Mouse (Mus musculus): Measurements from ENCODE around the gene Nsl1. TPM values are rescaled to one million over a fixed set of nuclear protein-coding genes. Genes with fewer than 3 reads are reported as not detected.

Gene Nsl1
- polyA plus RNA-seq, 1 experiment from 2014 or later, result 18.2 TPM

- no peak overlapping the region for H3K4me3 ChIP-seq (replicated peaks)
- no peaks in the 10 kb centered on the region for H3K36me3 ChIP-seq
- no peak; the same call in 1 of the 2 replicates for ATAC-seq (ENCODE audit: insufficient number of reproducible peaks, low FRiP score, low TSS enrichment, low read depth)
- 75% methylated on average over 11 of the region's 11 CpGs for WGBS
- no peaks in the 10 kb centered on the region for H3K9me3 ChIP-seq (replicated peaks)
- no peak overlapping the region for H3K27ac ChIP-seq (replicated peaks)
- H3K27me3 ChIP-seq, result no peaks in the 10 kb centered on the region
- no peak overlapping the region for H3K4me2 ChIP-seq (replicated peaks)
- no peak overlapping the region for H3K9ac ChIP-seq
- peaks cover 7% of the 10 kb centered on the region; the same call in 1 of the 2 replicates for H3K4me1 ChIP-seq
Measured at GRCm38 (mm10) chr1:191115514-191116238, 52.9 kb downstream of the Nsl1 start.

- H3K4me2 ChIP-seq (replicated peaks), result no peak overlapping the region
- H3K9me3 ChIP-seq (replicated peaks), result no peaks in the 10 kb centered on the region
- H3K9ac ChIP-seq, result no peak overlapping the region
- H3K4me3 ChIP-seq (replicated peaks), result no peak overlapping the region
- H3K36me3 ChIP-seq, result no peaks in the 10 kb centered on the region
- H3K27ac ChIP-seq (replicated peaks), result no peak overlapping the region
- peaks cover 3% of the 10 kb centered on the region; the same call in 1 of the 2 replicates for H3K4me1 ChIP-seq
- WGBS, result 47% methylated on average over 3 of the region's 3 CpGs
- ATAC-seq (ENCODE audit: insufficient number of reproducible peaks, low FRiP score, low TSS enrichment, low read depth), result no peak
- H3K27me3 ChIP-seq, result no peaks in the 10 kb centered on the region
Measured at GRCm38 (mm10) chr1:191122744-191123143, 59.9 kb downstream of the Nsl1 start.

GRCm38 (mm10) chr1:191123696-191124095 lies 60.9 kb downstream of the Nsl1 start:
- Histone ChIP-seq H3K36me3 (no peaks in the 10 kb centered on the region), H3K9ac (no peak overlapping the region), H3K27ac (replicated peaks) (no peak overlapping the region), H3K9me3 (replicated peaks) (no peaks in the 10 kb centered on the region), H3K4me1 (peaks cover 3% of the 10 kb centered on the region; the same call in 1 of the 2 replicates), H3K4me2 (replicated peaks) (no peak overlapping the region), H3K27me3 (no peaks in the 10 kb centered on the region), H3K4me3 (replicated peaks) (no peak overlapping the region)
- WGBS, result 72% methylated on average over 2 of the region's 2 CpGs
- no peak for ATAC-seq (ENCODE audit: insufficient number of reproducible peaks, low FRiP score, low TSS enrichment, low read depth)

GRCm38 (mm10) chr1:191124288-191124687 lies 61.5 kb downstream of the Nsl1 start:
- H3K4me2 ChIP-seq (replicated peaks), result no peak overlapping the region
- no peaks in the 10 kb centered on the region for H3K9me3 ChIP-seq (replicated peaks)
- no peak overlapping the region for H3K9ac ChIP-seq
- no peak for ATAC-seq (ENCODE audit: insufficient number of reproducible peaks, low FRiP score, low TSS enrichment, low read depth)
- WGBS, result 69% methylated on average over 4 of the region's 4 CpGs
- H3K36me3 ChIP-seq, result no peaks in the 10 kb centered on the region
- H3K4me3 ChIP-seq (replicated peaks), result no peak overlapping the region
- H3K4me1 ChIP-seq, result peaks cover 3% of the 10 kb centered on the region; the same call in 1 of the 2 replicates
- no peaks in the 10 kb centered on the region for H3K27me3 ChIP-seq
- H3K27ac ChIP-seq (replicated peaks), result no peak overlapping the region

- H3K4me1 ChIP-seq, result peaks cover 3% of the 10 kb centered on the region; the same call in 1 of the 2 replicates
- H3K27me3 ChIP-seq, result no peaks in the 10 kb centered on the region
- WGBS, result 12% methylated on average over 38 of the region's 38 CpGs
- H3K4me2 ChIP-seq (replicated peaks), result peak overlapping the region; percentile 63
- H3K36me3 ChIP-seq, result no peaks in the 10 kb centered on the region
- no peaks in the 10 kb centered on the region for H3K9me3 ChIP-seq (replicated peaks)
- no peak overlapping the region for H3K27ac ChIP-seq (replicated peaks)
- peak; percentile 82 for ATAC-seq (ENCODE audit: insufficient number of reproducible peaks, low FRiP score, low TSS enrichment, low read depth)
- H3K4me3 ChIP-seq (replicated peaks), result peak overlapping the region; percentile 36
- no peak overlapping the region for H3K9ac ChIP-seq
Measured at GRCm38 (mm10) chr1:191125811-191126638, 63.2 kb downstream of the Nsl1 start.

- ATAC-seq (ENCODE audit: insufficient number of reproducible peaks, low FRiP score, low TSS enrichment, low read depth), result no peak
- no peak overlapping the region for H3K9ac ChIP-seq
- H3K4me1 ChIP-seq, result no peaks in the 10 kb centered on the region
- H3K4me3 ChIP-seq (replicated peaks), result no peak overlapping the region
- no peaks in the 10 kb centered on the region for H3K9me3 ChIP-seq (replicated peaks)
- no peak overlapping the region for H3K4me2 ChIP-seq (replicated peaks)
- no peaks in the 10 kb centered on the region for H3K36me3 ChIP-seq
- WGBS, result 88% methylated on average over 2 of the region's 2 CpGs
- no peaks in the 10 kb centered on the region for H3K27me3 ChIP-seq
- no peak overlapping the region for H3K27ac ChIP-seq (replicated peaks)
Measured at GRCm38 (mm10) chr1:191131692-191132091, 68.9 kb downstream of the Nsl1 start.

GRCm38 (mm10) chr1:191132240-191132639 lies 69.4 kb downstream of the Nsl1 start:
- no peak overlapping the region for H3K9ac ChIP-seq
- ATAC-seq (ENCODE audit: insufficient number of reproducible peaks, low FRiP score, low TSS enrichment, low read depth), result no peak
- no peak overlapping the region for H3K27ac ChIP-seq (replicated peaks)
- H3K36me3 ChIP-seq, result no peaks in the 10 kb centered on the region
- H3K4me3 ChIP-seq (replicated peaks), result no peak overlapping the region
- H3K27me3 ChIP-seq, result no peaks in the 10 kb centered on the region
- H3K4me2 ChIP-seq (replicated peaks), result no peak overlapping the region
- WGBS, result 60% methylated on average over 5 of the region's 5 CpGs
- no peaks in the 10 kb centered on the region for H3K9me3 ChIP-seq (replicated peaks)
- H3K4me1 ChIP-seq, result no peaks in the 10 kb centered on the region

GRCm38 (mm10) chr1:191132934-191133333 lies 70.1 kb downstream of the Nsl1 start:
- Histone ChIP-seq H3K36me3 (no peaks in the 10 kb centered on the region), H3K27ac (replicated peaks) (no peak overlapping the region), H3K4me2 (replicated peaks) (no peak overlapping the region), H3K9ac (no peak overlapping the region), H3K9me3 (replicated peaks) (no peaks in the 10 kb centered on the region), H3K4me1 (no peaks in the 10 kb centered on the region), H3K27me3 (no peaks in the 10 kb centered on the region), H3K4me3 (replicated peaks) (no peak overlapping the region)
- ATAC-seq (ENCODE audit: insufficient number of reproducible peaks, low FRiP score, low TSS enrichment, low read depth), result no peak
- WGBS, result 72% methylated on average over 5 of the region's 5 CpGs

GRCm38 (mm10) chr1:191135406-191135805 lies 72.6 kb downstream of the Nsl1 start:
- no peak overlapping the region for H3K4me2 ChIP-seq (replicated peaks)
- no peak overlapping the region for H3K27ac ChIP-seq (replicated peaks)
- no peak for ATAC-seq (ENCODE audit: insufficient number of reproducible peaks, low FRiP score, low TSS enrichment, low read depth)
- no peaks in the 10 kb centered on the region for H3K4me1 ChIP-seq
- 44% methylated on average over 4 of the region's 4 CpGs for WGBS
- H3K9me3 ChIP-seq (replicated peaks), result no peaks in the 10 kb centered on the region
- no peaks in the 10 kb centered on the region for H3K36me3 ChIP-seq
- H3K9ac ChIP-seq, result no peak overlapping the region
- H3K27me3 ChIP-seq, result no peaks in the 10 kb centered on the region
- H3K4me3 ChIP-seq (replicated peaks), result no peak overlapping the region

Data from embryonic facial prominence, embryonic 15.5 days (tissue).